Mouse (Mus musculus) adrenal gland, postnatal 4 days (tissue): ENCODE data around the gene Olfr125. TPM values are rescaled to one million over a fixed set of nuclear protein-coding genes. Genes with fewer than 3 reads are reported as not detected.

Experiments used
- DNase-seq, 2 experiments: peaks; one replicate each; pipeline ENCODE4 v3.0.0; 2021 to 2022; ENCODE audit warnings: low spot score in 2 of 2, mixed read lengths in 2 of 2
- long read RNA-seq, 2 experiments: library from polyadenylated mRNA; stranded (forward); transcript quantifications; one replicate each; pipeline ENCODE4 v2.0.0; 2021
- total RNA-seq, 2 experiments: library from RNA; stranded (reverse); gene quantifications; 2 replicates each; pipeline ENCODE4 v1.2.3; 2021

Gene Olfr125
- not detected for total RNA-seq
- long read RNA-seq, experiment 1, result 0 reads
- long read RNA-seq, experiment 2, result 0 reads

GRCm38 (mm10) chr17:37832649-37833048 lies at the start of gene Olfr125:
Gene Olfr125, plus strand, starts transcription at chr17:37832949.
- DNase-seq, result no peak

DNA sequence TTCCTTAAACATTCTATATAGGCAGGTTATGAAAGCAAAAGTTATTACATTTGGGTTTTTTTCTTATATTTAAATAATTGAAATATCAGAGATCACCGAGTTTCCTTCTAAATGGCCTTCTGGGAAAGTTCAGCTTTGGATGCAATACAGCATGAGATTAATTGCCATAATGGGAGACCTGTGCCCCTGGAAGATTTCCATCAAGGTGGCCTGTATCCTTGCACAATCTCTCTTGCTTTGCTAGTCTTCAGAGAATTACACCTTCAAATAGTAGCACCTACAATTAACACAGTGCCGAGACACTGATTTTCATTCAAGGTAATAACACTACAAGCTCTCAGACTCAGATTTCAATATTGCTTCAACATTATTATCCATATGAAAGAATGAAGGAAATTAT lies 39.5 kb upstream of the Olfr125 start, which contains the start of gene Olfr123:
TSS of gene Olfr123 (plus strand) at position 301 of the 400 bp plus-strand sequence.
- DNase-seq, result no peak

DNA sequence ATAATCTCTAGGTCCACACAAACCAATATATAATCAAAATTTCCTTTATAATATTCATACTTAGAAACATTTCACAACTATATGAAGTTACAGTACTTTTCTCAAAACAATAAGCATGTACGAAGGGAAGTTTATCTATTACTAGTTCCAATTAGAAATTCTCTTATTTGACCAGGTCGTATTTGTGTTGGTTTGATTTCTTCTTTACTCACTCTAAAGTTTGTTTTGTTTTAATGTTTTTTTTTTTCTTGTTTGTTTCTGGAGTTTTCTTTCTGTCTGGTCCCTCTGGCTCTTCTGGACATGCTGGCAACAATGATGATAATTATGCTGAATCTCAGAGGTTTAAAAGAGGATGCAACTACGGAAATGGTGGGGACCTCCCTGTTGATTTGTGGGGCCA lies 33.2 kb upstream of the Olfr125 start, which contains the start of gene Olfr124:
TSS of gene Olfr124 (plus strand) at position 301 of the 400 bp plus-strand sequence.
- DNase-seq, result no peak

DNA sequence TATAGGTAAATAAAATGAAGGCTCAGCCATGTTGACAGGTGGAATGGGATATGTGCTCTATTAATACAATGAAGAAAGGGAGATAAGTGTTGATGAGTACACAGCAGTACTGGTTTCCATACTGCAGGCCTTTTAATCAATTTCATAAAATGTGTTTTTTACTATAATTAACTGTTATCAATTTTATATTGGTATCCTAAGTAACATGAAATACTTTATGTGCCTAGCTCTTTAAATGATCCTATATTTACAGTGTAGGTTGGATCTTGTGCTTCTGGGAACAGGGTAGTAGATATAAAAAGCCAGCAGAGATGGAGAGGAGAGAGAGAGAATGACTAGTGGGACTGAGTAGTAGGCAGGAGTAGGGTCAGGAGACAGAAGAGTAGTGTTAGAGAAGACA lies 14.4 kb downstream of the Olfr125 start, which contains the start of gene Olfr126:
TSS of gene Olfr126 (plus strand) at position 301 of the 400 bp plus-strand sequence.
- no peak for DNase-seq

- DNase-seq, result no peak
Observed at GRCm38 (mm10) chr17:37863901-37864300, 31.2 kb downstream of the Olfr125 start.

GRCm38 (mm10) chr17:37869676-37870205 lies 37.0 kb downstream of the Olfr125 start:
- no peak for DNase-seq

GRCm38 (mm10) chr17:37873830-37874229 lies 41.1 kb downstream of the Olfr125 start:
- no peak for DNase-seq

Other genes starting within 250 kb of the Olfr125 start
- gene Olfr114, start 240.2 kb upstream of the Olfr125 start, total RNA-seq, result not detected
- not detected for gene Olfr115, start 205.8 kb upstream of the Olfr125 start, total RNA-seq
- not detected for gene Olfr116, start 205.8 kb upstream of the Olfr125 start, total RNA-seq
- gene Olfr117, start 169.2 kb upstream of the Olfr125 start, total RNA-seq, result not detected
- not detected for gene Olfr118, start 166.0 kb upstream of the Olfr125 start, total RNA-seq
- gene Olfr119, start 136.4 kb upstream of the Olfr125 start, total RNA-seq, result not detected
- not detected for gene Olfr120, start 111.1 kb upstream of the Olfr125 start, total RNA-seq
- not detected for gene Olfr121, start 84.1 kb upstream of the Olfr125 start, total RNA-seq
- gene Olfr122, start 64.3 kb upstream of the Olfr125 start, total RNA-seq, result not detected
- not detected for gene Olfr123, start 39.4 kb upstream of the Olfr125 start, total RNA-seq
- not detected for gene Olfr124, start 33.1 kb upstream of the Olfr125 start, total RNA-seq
- gene Olfr126, start 14.5 kb downstream of the Olfr125 start, total RNA-seq, result not detected
- gene Olfr127, start 67.5 kb downstream of the Olfr125 start, total RNA-seq, result not detected
- not detected for gene Olfr128, start 87.6 kb downstream of the Olfr125 start, total RNA-seq
- not detected for gene Olfr761, start 120.1 kb downstream of the Olfr125 start, total RNA-seq
- not detected for gene Olfr129, start 227.1 kb downstream of the Olfr125 start, total RNA-seq
- not detected for gene Olfr130, start 231.0 kb downstream of the Olfr125 start, total RNA-seq